Mouse (Mus musculus) kidney, adult 2 months (tissue): Measurements from ENCODE around the gene Zfp94.

Experiments
- CTCF ChIP-seq: fragments of 200-500 bp; conservative IDR thresholded peaks from 2 replicates; pipeline ENCODE4 v1.5.1; 2011; ENCODE audit warnings: low read depth, mild to moderate bottlenecking, control low read depth, low read length, moderate library complexity, mixed read lengths; ENCODE audit not compliant: insufficient read depth, insufficient read length
- POLR2A ChIP-seq: fragments of 200-500 bp; IDR thresholded peaks from one replicate; pipeline ENCODE4 v1.6.1; 2011; ENCODE audit warnings: low read depth, low read length, control low read depth

DNA sequence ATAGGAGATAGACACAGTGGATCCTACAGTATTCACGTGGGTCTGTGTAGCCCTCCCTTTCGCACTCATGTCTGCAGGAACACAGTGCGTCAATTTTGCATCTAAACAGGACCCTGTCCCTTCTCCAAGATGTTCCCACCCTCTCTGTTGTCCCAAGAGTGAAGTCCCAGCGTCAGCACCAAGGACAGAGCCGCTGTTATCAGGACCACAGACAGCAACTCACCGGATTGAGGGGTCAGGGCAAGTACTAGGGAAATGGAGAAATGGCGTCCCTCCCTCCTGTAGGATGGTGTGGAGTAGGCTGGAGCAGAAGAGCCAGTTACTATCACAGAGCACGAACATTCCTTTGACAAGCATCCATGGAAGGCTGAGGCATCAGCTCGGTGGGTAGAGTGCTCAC, 42.8 kb upstream of the Zfp94 start:
- no peak for TF ChIP-seq CTCF
- TF ChIP-seq POLR2A, result no peak
